Mouse (Mus musculus) megakaryocyte, embryonic 14.5 days (primary cell): Measurements from ENCODE around the gene Zfp341. TPM values are rescaled to one million over a fixed set of nuclear protein-coding genes. Genes with fewer than 3 reads are reported as not detected.

Source experiments
- H3K27me3 ChIP-seq: replicated peaks from 2 replicates; pipeline ENCODE3; 2012; ENCODE audit warnings: inconsistent platforms
- H3K36me3 ChIP-seq: replicated peaks from 2 replicates; pipeline ENCODE3; 2012; ENCODE audit warnings: low read length, inconsistent platforms, mixed read lengths
- H3K4me1 ChIP-seq: 2 replicates; pipeline ENCODE4 v1.6.1; 2012; ENCODE audit warnings: inconsistent platforms
- H3K4me3 ChIP-seq: replicated peaks from 2 replicates; pipeline ENCODE3; 2012; ENCODE audit warnings: moderate library complexity, mild to moderate bottlenecking, inconsistent platforms
- H3K9me3 ChIP-seq: 2 replicates; pipeline ENCODE4 v1.6.1; 2012; ENCODE audit warnings: inconsistent platforms
- FLI1 ChIP-seq: IDR thresholded peaks from 2 replicates; pipeline ENCODE4 v1.6.1; 2012; ENCODE audit warnings: low read length, inconsistent platforms, mixed read lengths
- GATA1 ChIP-seq: IDR thresholded peaks from 3 replicates; pipeline ENCODE4 v1.6.1; 2012; ENCODE audit warnings: mixed read lengths, low read length, inconsistent platforms, borderline replicate concordance
- polyA plus RNA-seq: library from polyadenylated mRNA; stranded (reverse); fragments of >175 nt; gene quantifications from 2 replicates; pipeline ENCODE4 v1.2.3, GENCODE M21; 2012; ENCODE audit warnings: low replicate concordance; ENCODE audit not compliant: insufficient read depth

The Zfp341 gene
- polyA plus RNA-seq, 1 experiment = 4.4 TPM

- TF ChIP-seq FLI1 (no peak), GATA1 (no peak)
- Histone ChIP-seq H3K4me3 (peak overlapping the region; percentile 95), H3K4me1 (peaks cover 66% of the 10 kb centered on the region), H3K27me3 (no peaks in the 10 kb centered on the region), H3K9me3 (no peaks in the 10 kb centered on the region), H3K36me3 (no peaks in the 10 kb centered on the region)
Observed at GRCm38 (mm10) chr2:154571266-154571665, 41.8 kb upstream of the Zfp341 start.

- Histone ChIP-seq H3K36me3 (no peaks in the 10 kb centered on the region), H3K4me1 (peaks cover 66% of the 10 kb centered on the region), H3K27me3 (no peaks in the 10 kb centered on the region), H3K9me3 (no peaks in the 10 kb centered on the region), H3K4me3 (no peak overlapping the region)
- TF ChIP-seq GATA1 (no peak), FLI1 (no peak)
Observed at GRCm38 (mm10) chr2:154571976-154572375, 41.1 kb upstream of the Zfp341 start.

- peaks cover 65% of the 10 kb centered on the region for H3K4me1 ChIP-seq
Observed at GRCm38 (mm10) chr2:154572996-154573395, 40.1 kb upstream of the Zfp341 start.

GRCm38 (mm10) chr2:154574271-154574670 is 38.8 kb upstream of the Zfp341 start:
- Histone ChIP-seq H3K4me1 (peaks cover 53% of the 10 kb centered on the region), H3K36me3 (no peaks in the 10 kb centered on the region), H3K27me3 (no peaks in the 10 kb centered on the region), H3K4me3 (no peak overlapping the region), H3K9me3 (no peaks in the 10 kb centered on the region)
- TF ChIP-seq FLI1 (no peak), GATA1 (no peak)

More at GRCm38 (mm10) chr2:154572996-154573395, 40.1 kb upstream of the Zfp341 start:
- TF ChIP-seq FLI1 = no peak
- no peak for TF ChIP-seq GATA1
- Histone ChIP-seq H3K36me3 (no peaks in the 10 kb centered on the region), H3K9me3 (no peaks in the 10 kb centered on the region), H3K4me3 (no peak overlapping the region), H3K27me3 (no peaks in the 10 kb centered on the region)

GRCm38 (mm10) chr2:154576876-154577743 is 36.0 kb upstream of the Zfp341 start:
- Histone ChIP-seq H3K4me3 (no peak overlapping the region), H3K27me3 (no peaks in the 10 kb centered on the region), H3K4me1 (peaks cover 32% of the 10 kb centered on the region), H3K9me3 (peaks cover 5% of the 10 kb centered on the region; the same call in 1 of the 2 replicates), H3K36me3 (no peaks in the 10 kb centered on the region)
- TF ChIP-seq GATA1 (no peak), FLI1 (no peak)

GRCm38 (mm10) chr2:154577744-154578067 is 35.4 kb upstream of the Zfp341 start:
- Histone ChIP-seq H3K36me3 (no peaks in the 10 kb centered on the region), H3K4me3 (no peak overlapping the region), H3K4me1 (peaks cover 28% of the 10 kb centered on the region), H3K9me3 (peaks cover 5% of the 10 kb centered on the region; the same call in 1 of the 2 replicates), H3K27me3 (no peaks in the 10 kb centered on the region)
- no peak for TF ChIP-seq FLI1
- no peak for TF ChIP-seq GATA1

GRCm38 (mm10) chr2:154580586-154580985 is 32.5 kb upstream of the Zfp341 start:
- TF ChIP-seq GATA1 = no peak
- H3K4me1 ChIP-seq = peaks cover 35% of the 10 kb centered on the region
- peaks cover 5% of the 10 kb centered on the region; the same call in 1 of the 2 replicates for H3K9me3 ChIP-seq
- H3K27me3 ChIP-seq = no peaks in the 10 kb centered on the region
- H3K4me3 ChIP-seq = no peak overlapping the region
- H3K36me3 ChIP-seq = peaks cover 8% of the 10 kb centered on the region

- H3K4me3 ChIP-seq = no peak overlapping the region
- peaks cover 31% of the 10 kb centered on the region for H3K4me1 ChIP-seq
- TF ChIP-seq FLI1 (no peak), GATA1 (no peak)
- H3K9me3 ChIP-seq = peaks cover 5% of the 10 kb centered on the region; the same call in 1 of the 2 replicates
- peaks cover 17% of the 10 kb centered on the region for H3K36me3 ChIP-seq
- H3K27me3 ChIP-seq = no peaks in the 10 kb centered on the region
Observed at GRCm38 (mm10) chr2:154581421-154581820, 31.7 kb upstream of the Zfp341 start.

GRCm38 (mm10) chr2:154583906-154584872 is 28.9 kb upstream of the Zfp341 start:
- peaks cover 43% of the 10 kb centered on the region for H3K36me3 ChIP-seq

More at GRCm38 (mm10) chr2:154583906-154584872, 28.9 kb upstream of the Zfp341 start:
- peaks cover 23% of the 10 kb centered on the region for H3K4me1 ChIP-seq
- no peaks in the 10 kb centered on the region for H3K27me3 ChIP-seq
- TF ChIP-seq GATA1 = no peak
- TF ChIP-seq FLI1 = no peak
- H3K9me3 ChIP-seq = peaks cover 5% of the 10 kb centered on the region; the same call in 1 of the 2 replicates
- no peak overlapping the region for H3K4me3 ChIP-seq
